Mouse (Mus musculus): ENCODE data around the gene Frmd3. TPM values are rescaled to one million over a fixed set of nuclear protein-coding genes. Genes with fewer than 3 reads are reported as not detected.

Gene Frmd3
- total RNA-seq, 2 experiments from 2014 or later, result 2.8 to 3.1 TPM

Other genes with a start within 250 kb of the Frmd3 start
- under 1 TPM; 0.22 to 0.39 TPM for gene Rasef, start 222.4 kb upstream of the Frmd3 start, total RNA-seq (2021)
- gene Gm11758, start 137.2 kb upstream of the Frmd3 start, total RNA-seq (2021), result not detected
- gene Gm11757, start 122.3 kb upstream of the Frmd3 start, total RNA-seq (2021), result not detected
- not detected for gene Gm13871, start 107.5 kb upstream of the Frmd3 start, total RNA-seq (2021)
- gene Gm11756, start 92.7 kb upstream of the Frmd3 start, total RNA-seq (2021), result not detected
- 10 to 100 TPM; 22.9 to 25.2 TPM for gene 2310002L09Rik, start 62.6 kb upstream of the Frmd3 start, total RNA-seq (2021)
- gene Kdm4c, start 229.1 kb downstream of the Frmd3 start, total RNA-seq (2021), result 10 to 100 TPM; 18.3 to 19.2 TPM

Measured in gastrocnemius, postnatal 4 days (tissue).